Comparison of ENCODE assay signal across 8 mouse cellular contexts in the genomic region with DNA sequence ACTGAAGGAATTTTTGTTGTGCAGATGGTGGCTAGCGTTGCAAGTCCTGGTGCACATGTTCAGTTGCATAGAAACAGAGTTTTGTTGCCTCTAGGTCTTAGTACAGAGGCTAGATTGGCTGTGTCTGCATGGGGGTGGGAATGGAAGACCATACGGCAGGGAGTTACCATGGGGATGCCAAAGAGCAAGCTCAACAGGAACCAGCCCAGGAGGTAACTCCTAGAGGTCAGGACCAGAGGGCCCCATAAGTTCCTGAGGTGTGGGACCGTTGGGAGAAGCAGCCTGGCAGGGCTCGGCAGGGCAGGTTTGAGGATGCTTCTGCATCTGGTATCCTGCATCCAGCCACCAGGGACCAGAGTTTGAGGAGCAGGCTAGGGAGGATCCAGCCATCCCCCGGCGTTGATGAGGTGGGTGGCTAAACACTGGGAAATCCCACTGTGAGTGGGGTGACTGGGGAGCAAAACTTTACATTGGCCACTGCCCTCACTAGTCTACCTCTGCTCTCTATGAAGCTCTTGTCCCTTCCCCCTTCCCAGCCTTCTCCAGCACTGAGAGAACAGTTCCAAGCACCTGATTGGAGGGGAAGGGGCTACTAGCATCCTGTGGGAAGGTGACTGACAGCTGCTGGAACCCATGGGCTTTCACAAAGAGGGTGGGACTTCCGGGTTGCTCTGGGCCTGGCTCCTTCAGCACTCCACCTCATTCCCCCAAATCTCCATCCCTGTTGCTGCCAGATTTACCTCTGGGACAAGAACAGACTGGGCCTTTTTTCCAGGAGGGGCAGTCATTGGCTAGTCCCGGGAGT. TPM values are rescaled to one million over a fixed set of nuclear protein-coding genes. Genes with fewer than 3 reads are reported as not detected.
DNase-seq lines count a peak whose midpoint lies in the region; TF ChIP-seq lines count a peak whose summit lies in the region.

No protein-coding gene starts in this region.

- peaks cover 22% of the 10 kb centered on the region for H3K4me1 ChIP-seq in heart, embryonic 10.5 days
- H3K4me1 ChIP-seq in bone marrow, adult 2 months (ENCODE audit: control insufficient read depth, insufficient read depth, low read length), result peaks cover 5% of the 10 kb centered on the region; the same call in 1 of the 2 replicates

- H3K36me3 ChIP-seq in heart, embryonic 10.5 days, result peaks cover 32% of the 10 kb centered on the region

- intact Hi-C loops in heart, postnatal 36 days (cut with DNase I), result loop anchor here (2.0 kb wide), 1 partner anchor 16 kb away; no protein-coding TSS in a partner anchor

- no peaks in the 10 kb centered on the region for H3K27me3 ChIP-seq in heart, embryonic 10.5 days (ENCODE audit: insufficient read depth, poor library complexity, severe bottlenecking)

- H3K9me3 ChIP-seq in heart, embryonic 10.5 days, result no peaks in the 10 kb centered on the region

- TF ChIP-seq CTCF in bone marrow, adult 2 months (IDR thresholded peaks at IDR 0.05; ENCODE audit: control insufficient read depth, insufficient read depth, low read length), result no peak

- peak; percentile 92 for DNase-seq in heart, embryonic 10.5 days (ENCODE audit: low spot score)
- DNase-seq in heart, postnatal 36 days, result no peak
- DNase-seq in frontal cortex, adult 2 months (ENCODE audit: extremely low spot score in 1 of 2, low spot score in 1 of 2), result peak; percentile 46 to 64
- peak; percentile 14 to 32 for DNase-seq in kidney, postnatal 36 days
- peak; percentile 19 for DNase-seq in lung, postnatal 14 days
- peak; percentile 55 for DNase-seq in right cerebral cortex, postnatal 4 days
- no peak for DNase-seq in natural killer cell, adult 2 months (ENCODE audit: low spot score in 2 of 2)

- 11% methylated on average over 8 of the region's 8 CpGs for WGBS in heart, embryonic 10.5 days
- WGBS in bone marrow, adult 2 months, result 30% methylated on average over 8 of the region's 8 CpGs

- H3K27ac ChIP-seq in heart, embryonic 10.5 days, result peak overlapping the region; percentile 86
- H3K27ac ChIP-seq in bone marrow, adult 2 months (ENCODE audit: control insufficient read depth, insufficient read depth, low read depth, low read length, poor library complexity), result no peak overlapping the region

- no peak for TF ChIP-seq POLR2A in bone marrow, adult 2 months (IDR thresholded peaks at IDR 0.05; ENCODE audit: borderline replicate concordance, control insufficient read depth, low read depth, low read length)

- peak overlapping the region; percentile 89 for H3K4me3 ChIP-seq in heart, embryonic 10.5 days
- peak overlapping the region; percentile 35 for H3K4me3 ChIP-seq in bone marrow, adult 2 months (replicated peaks; ENCODE audit: control insufficient read depth, low read depth, low read length)

RNA-seq across cellular contexts. Expression of a gene that starts 1.5 kb away (rescaled TPM):
- polyA plus RNA-seq in heart, embryonic 10.5 days (2016; fragmentation: Nextera tagmentation; extraction: Ambion mirVana), result 121 and 139 TPM in 2 replicates
- total RNA-seq in heart, postnatal 36 days (2021), result 10 to 100 TPM; 37.5 to 41.1 TPM
- 62.0 and 145 TPM in 2 replicates for polyA plus RNA-seq in bone marrow, adult 2 months (2011; ENCODE audit: insufficient read depth, insufficient read length, low replicate concordance, missing spikeins)
- polyA plus RNA-seq in frontal cortex, adult 2 months (2012; rRNA removed), result 129 and 145 TPM in 2 replicates

RNA-seq across cellular contexts. Expression of a gene that starts 6.2 kb away (rescaled TPM):
- polyA plus RNA-seq in heart, embryonic 10.5 days (2016; fragmentation: Nextera tagmentation; extraction: Ambion mirVana), result 33.1 and 34.3 TPM in 2 replicates
- 10 to 100 TPM; 57.6 to 61.3 TPM for total RNA-seq in heart, postnatal 36 days (2021)
- 17.7 and 41.7 TPM in 2 replicates for polyA plus RNA-seq in bone marrow, adult 2 months (2011; ENCODE audit: insufficient read depth, insufficient read length, low replicate concordance, missing spikeins)
- 106 and 113 TPM in 2 replicates for polyA plus RNA-seq in frontal cortex, adult 2 months (2012; rRNA removed)

RNA-seq across cellular contexts. Expression of a gene that starts 28.6 kb away (rescaled TPM):
- 0.05 and 0.08 TPM in 2 replicates for polyA plus RNA-seq in heart, embryonic 10.5 days (2016; fragmentation: Nextera tagmentation; extraction: Ambion mirVana)
- total RNA-seq in heart, postnatal 36 days (2021), result 100 to 1,000 TPM; 157 to 172 TPM
- polyA plus RNA-seq in bone marrow, adult 2 months (2011; ENCODE audit: insufficient read depth, insufficient read length, low replicate concordance, missing spikeins), result 0.52 and 3.4 TPM in 2 replicates
- 0.36 and 0.56 TPM in 2 replicates for polyA plus RNA-seq in frontal cortex, adult 2 months (2012; rRNA removed)

RNA-seq across cellular contexts. Expression of a gene that starts 36.4 kb away (rescaled TPM):
- polyA plus RNA-seq in heart, embryonic 10.5 days (2016; fragmentation: Nextera tagmentation; extraction: Ambion mirVana), result 0.18 and 0.46 TPM in 2 replicates
- 100 to 1,000 TPM; 171 to 183 TPM for total RNA-seq in heart, postnatal 36 days (2021)
- polyA plus RNA-seq in bone marrow, adult 2 months (2011; ENCODE audit: insufficient read depth, insufficient read length, low replicate concordance, missing spikeins), result not detected in 2 replicates
- 0.19 and 0.38 TPM in 2 replicates for polyA plus RNA-seq in frontal cortex, adult 2 months (2012; rRNA removed)

RNA-seq across cellular contexts. Expression of a gene that starts 40.7 kb away (rescaled TPM):
- polyA plus RNA-seq in heart, embryonic 10.5 days (2016; fragmentation: Nextera tagmentation; extraction: Ambion mirVana), result 24.0 and 30.0 TPM in 2 replicates
- 1 to 10 TPM; 1.3 to 1.5 TPM for total RNA-seq in heart, postnatal 36 days (2021)
- polyA plus RNA-seq in bone marrow, adult 2 months (2011; ENCODE audit: insufficient read depth, insufficient read length, low replicate concordance, missing spikeins), result 55.8 and 73.6 TPM in 2 replicates
- 2.7 and 2.8 TPM in 2 replicates for polyA plus RNA-seq in frontal cortex, adult 2 months (2012; rRNA removed)

Comparison
In these comparisons a context has a peak if more than half of its experiments do, and no peak if none do; other contexts are left out.
1. DNase-seq: peak in heart, embryonic 10.5 days (single experiment), frontal cortex, adult 2 months (2 of 2), kidney, postnatal 36 days (2 of 2), lung, postnatal 14 days (single experiment) and right cerebral cortex, postnatal 4 days (single experiment); none in heart, postnatal 36 days (0 of 2) and natural killer cell, adult 2 months (0 of 2).